Comparison of ENCODE assay signal across 9 mouse cellular contexts in genomic region chr1:176697091-176697490, GRCm38 (mm10).
DNase-seq lines count a peak whose midpoint lies in the region; ATAC-seq and TF ChIP-seq lines count a peak whose summit lies in the region.
"Had no signal": no experiment of that assay in that cellular context is flagged by ENCODE, and none has a peak within 500 bp of the region (broad histone marks: within the 10 kb centered on the region; RNA-seq: fewer than 3 reads in every experiment).

No protein-coding gene starts in this region.

- DNase-seq in intestine, embryonic 14.5 days (ENCODE audit: low spot score), result peak; percentile 85
- DNase-seq in ES-E14 (ENCODE audit: low read depth, low spot score), result peak; percentile 49
- peak; percentile 25 for DNase-seq in c-Kit-positive CD71-positive TER-119-negative erythroid progenitor cells, embryonic 14.5 days (ENCODE audit: low read depth)
- DNase-seq in kidney, adult 9 months, result peak; percentile 30
- no peak for DNase-seq in left cerebral cortex, adult 9 months (ENCODE audit: low spot score in 2 of 2)

- no peak for TF ChIP-seq CTCF in intestine, postnatal 0 days (IDR thresholded peaks at IDR 0.05; ENCODE audit: low read depth)

- H3K27me3 ChIP-seq in intestine, embryonic 14.5 days (replicated peaks; ENCODE audit: control insufficient read depth, insufficient read depth, low read length), result no peaks in the 10 kb centered on the region
- no peaks in the 10 kb centered on the region for H3K27me3 ChIP-seq in intestine, postnatal 0 days (replicated peaks; ENCODE audit: control insufficient read depth, insufficient read depth, low read length)
- H3K27me3 ChIP-seq in myocyte (ENCODE audit: control insufficient read depth, insufficient read depth, insufficient read length), result no peaks in the 10 kb centered on the region
- H3K27me3 ChIP-seq in intestine, embryonic 16.5 days (replicated peaks; ENCODE audit: control insufficient read depth, insufficient read depth, low read length), result no peaks in the 10 kb centered on the region

- H3K9ac ChIP-seq in intestine, embryonic 14.5 days (ENCODE audit: low read length), result no peak overlapping the region
- no peak overlapping the region for H3K9ac ChIP-seq in intestine, postnatal 0 days (ENCODE audit: low read depth, low read length)
- H3K9ac ChIP-seq in ES-E14 (ENCODE audit: insufficient read depth, low read depth, low read length, poor library complexity, severe bottlenecking), result no peak overlapping the region
- H3K9ac ChIP-seq in intestine, embryonic 16.5 days (ENCODE audit: low read depth, low read length), result no peak overlapping the region

- in situ Hi-C loops in ES-E14 (cut with MboI; ENCODE audit: low sequenced_read_pairs in 2 of 2, unreplicated experiment in 2 of 2), result no loop called here

- no peaks in the 10 kb centered on the region for H3K79me2 ChIP-seq in myocyte (ENCODE audit: control insufficient read depth, insufficient read depth)

- no peaks in the 10 kb centered on the region for H3K4me1 ChIP-seq in intestine, embryonic 14.5 days (replicated peaks; ENCODE audit: control insufficient read depth, insufficient read depth, low read length)
- H3K4me1 ChIP-seq in intestine, postnatal 0 days (replicated peaks; ENCODE audit: control insufficient read depth, insufficient read depth, low read length), result no peaks in the 10 kb centered on the region
- no peaks in the 10 kb centered on the region for H3K4me1 ChIP-seq in ES-E14 (ENCODE audit: control insufficient read depth in 2 of 2, insufficient read depth in 2 of 2, low read length in 2 of 2, poor library complexity in 1 of 2)
- no peaks in the 10 kb centered on the region for H3K4me1 ChIP-seq in intestine, embryonic 16.5 days (ENCODE audit: control insufficient read depth, insufficient read depth, low read length)

- ATAC-seq in intestine, embryonic 14.5 days (replicated peaks; ENCODE audit: low FRiP score, low TSS enrichment, low read depth), result no peak
- ATAC-seq in intestine, postnatal 0 days, result no peak
- no peak for ATAC-seq in intestine, embryonic 16.5 days

- no peak overlapping the region for H3K4me3 ChIP-seq in intestine, embryonic 14.5 days (ENCODE audit: low read depth, low read length)
- no peak overlapping the region for H3K4me3 ChIP-seq in intestine, postnatal 0 days (ENCODE audit: low read depth, low read length)
- H3K4me3 ChIP-seq in ES-E14 (ENCODE audit: insufficient read depth in 1 of 2, low read depth in 1 of 2, low read length in 2 of 2, poor library complexity in 1 of 2, severe bottlenecking in 1 of 2) (no peak overlapping the region), myocyte (no peak overlapping the region)
- H3K4me3 ChIP-seq in intestine, embryonic 16.5 days (ENCODE audit: low read length), result no peak overlapping the region
- H3K4me3 ChIP-seq: left cerebral cortex, adult 2 months had no signal

- H3K27ac ChIP-seq in intestine, embryonic 14.5 days (ENCODE audit: low read depth), result no peak overlapping the region
- no peak overlapping the region for H3K27ac ChIP-seq in intestine, postnatal 0 days (ENCODE audit: low read depth, low read length)
- no peak overlapping the region for H3K27ac ChIP-seq in ES-E14 (ENCODE audit: insufficient read depth, low read depth, low read length, poor library complexity, severe bottlenecking)
- no peak overlapping the region for H3K27ac ChIP-seq in intestine, embryonic 16.5 days (ENCODE audit: low read length)
- H3K27ac ChIP-seq: left cerebral cortex, adult 2 months had no signal

- no peaks in the 10 kb centered on the region for H3K36me3 ChIP-seq in intestine, embryonic 14.5 days (ENCODE audit: control insufficient read depth, insufficient read depth, low read length)
- no peaks in the 10 kb centered on the region for H3K36me3 ChIP-seq in intestine, postnatal 0 days (ENCODE audit: control insufficient read depth, insufficient read depth)
- H3K36me3 ChIP-seq in ES-E14 (ENCODE audit: control insufficient read depth, insufficient read depth, low read length, poor library complexity, severe bottlenecking) (no peaks in the 10 kb centered on the region), myocyte (ENCODE audit: control insufficient read depth, insufficient read depth) (no peaks in the 10 kb centered on the region)
- H3K36me3 ChIP-seq in intestine, embryonic 16.5 days (ENCODE audit: control insufficient read depth, insufficient read depth, low read length), result no peaks in the 10 kb centered on the region

- no peak overlapping the region for H3K4me2 ChIP-seq in intestine, embryonic 14.5 days (ENCODE audit: low read length)
- H3K4me2 ChIP-seq in intestine, postnatal 0 days (replicated peaks; ENCODE audit: low read depth), result no peak overlapping the region
- H3K4me2 ChIP-seq in myocyte (ENCODE audit: low read depth), result no peak overlapping the region
- H3K4me2 ChIP-seq in intestine, embryonic 16.5 days (ENCODE audit: low read depth, low read length), result no peak overlapping the region

- 20% methylated on average over 7 of the region's 7 CpGs for WGBS in intestine, embryonic 14.5 days
- 15% methylated on average over 7 of the region's 7 CpGs for WGBS in intestine, postnatal 0 days
- WGBS in intestine, embryonic 16.5 days, result 14% methylated on average over 7 of the region's 7 CpGs

- H3K9me3 ChIP-seq in intestine, embryonic 14.5 days (ENCODE audit: control insufficient read depth, low read length), result no peaks in the 10 kb centered on the region
- H3K9me3 ChIP-seq in intestine, postnatal 0 days (ENCODE audit: control insufficient read depth), result no peaks in the 10 kb centered on the region
- no peaks in the 10 kb centered on the region for H3K9me3 ChIP-seq in ES-E14 (ENCODE audit: control insufficient read depth, insufficient read depth, low read depth, low read length)
- H3K9me3 ChIP-seq in intestine, embryonic 16.5 days (ENCODE audit: control insufficient read depth, low read length), result no peaks in the 10 kb centered on the region

- TF ChIP-seq POLR2A in myocyte (IDR thresholded peaks at IDR 0.05; ENCODE audit: insufficient read length, low read depth), result no peak

- H3ac ChIP-seq in myocyte (ENCODE audit: control insufficient read depth, insufficient read length), result no peak overlapping the region

TF ChIP-seq in ES-E14, 5 proteins besides CTCF, POLR2A, EP300 and RAD21:
- TF ChIP-seq ZC3H11A (IDR thresholded peaks at IDR 0.05; ENCODE audit: borderline replicate concordance, low read depth, low read length) (no peak), CHD2 (IDR thresholded peaks at IDR 0.05; ENCODE audit: low read depth, low read length) (no peak), HCFC1 (IDR thresholded peaks at IDR 0.05; ENCODE audit: borderline replicate concordance, insufficient read depth, low read length) (no peak), MAFK (IDR thresholded peaks at IDR 0.05; ENCODE audit: insufficient read depth, low read depth, low read length) (no peak), ZNF384 (IDR thresholded peaks at IDR 0.05; ENCODE audit: low read depth, low read length) (no peak)

TF ChIP-seq in myocyte, 11 proteins besides CTCF, POLR2A, EP300 and RAD21:
- peak; percentile 96 for TF ChIP-seq REST (IDR thresholded peaks at IDR 0.05; ENCODE audit: insufficient read depth, insufficient read length)
- no peak for TF ChIP-seq POLR2AphosphoS2 (IDR thresholded peaks at IDR 0.05; ENCODE audit: insufficient read length, low read depth)
- TF ChIP-seq TCF12 (IDR thresholded peaks at IDR 0.05; ENCODE audit: insufficient read depth, poor library complexity, severe bottlenecking), result no peak
- peak; percentile 54 for TF ChIP-seq MAX (IDR thresholded peaks at IDR 0.05; ENCODE audit: low read depth)

Comparison
In these comparisons a context has a peak if more than half of its experiments do, and no peak if none do; other contexts are left out.
1. DNase-seq: peak in intestine, embryonic 14.5 days (single experiment), ES-E14 (single experiment), c-Kit-positive CD71-positive TER-119-negative erythroid progenitor cells, embryonic 14.5 days (single experiment) and kidney, adult 9 months (single experiment); none in left cerebral cortex, adult 9 months (0 of 2).